Mouse (Mus musculus): ENCODE data around the gene Cerk.
"Not testable (repeated sequence)": the region's sequence is repeated elsewhere in the genome, so short reads cannot be mapped to it uniquely, and the experiment has no call there.

The Cerk gene

DNA sequence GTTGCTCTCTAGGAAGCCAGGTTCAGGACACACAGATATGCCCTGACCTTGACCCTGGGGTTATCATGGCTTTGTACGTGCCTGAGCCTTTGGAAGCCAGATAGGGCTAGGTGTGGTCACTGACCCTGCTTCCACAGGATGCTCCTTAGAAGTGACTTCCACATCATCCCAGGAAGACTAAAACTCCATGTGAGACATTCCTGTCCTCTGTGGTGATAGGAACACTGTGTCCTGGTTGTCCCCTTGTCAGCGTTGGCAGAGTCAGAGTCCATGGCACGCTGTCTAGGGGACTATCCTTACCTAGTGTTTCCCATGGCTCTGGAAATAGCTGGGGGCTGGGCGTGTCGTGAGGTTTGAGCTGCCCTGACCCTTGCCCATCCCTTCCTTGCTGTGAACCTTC is 69.5 kb downstream of the Cerk start:
- in situ Hi-C loops (cut with MboI): no loop called here

GRCm38 (mm10) chr15:86113342-86113710 is 72.6 kb downstream of the Cerk start:
- in situ Hi-C loops (cut with MboI): no loop called here

DNA sequence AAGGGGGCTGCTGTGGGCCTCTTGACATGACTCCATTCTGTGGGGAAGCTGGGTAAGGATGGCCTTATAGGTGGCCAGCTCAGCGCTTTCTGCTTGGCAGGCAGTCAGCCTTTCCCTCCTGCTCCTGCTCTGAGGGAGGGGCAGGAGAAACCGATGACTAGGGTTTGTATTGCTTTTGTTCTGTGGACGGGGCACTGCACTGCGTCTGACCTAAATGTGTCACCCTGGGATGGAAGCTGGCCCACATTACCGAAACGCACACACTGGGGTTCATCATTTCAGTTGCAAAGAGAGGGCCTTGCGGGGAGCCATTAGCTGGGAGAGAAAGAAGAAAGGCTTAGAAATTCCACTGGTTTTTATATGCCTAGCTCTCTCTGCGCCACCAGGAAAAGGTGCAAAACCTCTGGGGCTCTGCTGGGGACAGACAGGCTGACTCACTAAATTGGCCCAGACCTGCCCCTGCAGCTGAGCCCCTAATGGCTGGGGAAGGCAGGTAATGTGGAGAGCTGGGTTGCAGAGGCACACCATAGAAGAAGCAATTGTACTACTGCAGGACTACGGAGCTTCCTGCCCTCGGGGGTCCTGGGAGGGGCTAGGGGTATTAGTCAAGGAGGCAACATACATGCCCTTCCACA is 73.1 kb downstream of the Cerk start:
- in situ Hi-C loops (cut with MboI): no loop called here

DNA sequence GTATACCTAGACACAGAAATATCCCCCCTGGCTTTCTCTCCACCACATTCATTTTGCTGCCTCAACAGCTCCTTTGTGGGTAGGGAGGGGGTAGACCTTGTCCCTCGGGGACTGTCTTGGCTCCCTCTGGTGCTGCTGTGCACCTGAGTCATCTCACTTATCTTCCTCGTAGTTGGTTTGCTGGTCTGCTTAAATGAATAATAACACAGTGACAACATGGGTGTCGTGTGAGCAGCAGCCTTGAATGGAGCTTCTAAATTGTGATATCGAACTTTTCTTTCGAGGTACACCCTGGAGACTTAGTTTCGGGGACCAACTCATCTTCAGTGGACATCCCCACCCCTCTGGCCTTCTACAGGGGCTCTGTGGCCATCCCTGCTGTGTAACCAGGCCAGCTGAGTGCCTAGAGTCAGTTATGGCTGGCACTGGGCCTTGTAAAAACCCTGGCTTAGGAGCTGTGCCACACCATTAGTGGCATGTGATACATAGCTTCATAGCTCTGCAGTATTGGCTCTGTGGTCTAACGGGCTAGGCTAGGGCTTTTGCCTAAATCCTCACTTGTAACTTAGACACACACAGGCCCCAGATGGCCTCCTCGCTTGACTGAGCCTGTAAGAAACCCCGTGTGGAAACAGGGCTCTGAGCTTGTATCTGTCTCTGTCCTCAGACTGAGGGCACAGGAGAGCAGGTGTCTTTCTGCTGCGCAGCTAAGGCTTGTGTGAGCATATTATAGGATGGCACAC is 75.4 kb downstream of the Cerk start:
- in situ Hi-C loops (cut with MboI): no loop called here

- in situ Hi-C loops (cut with MboI): no loop called here
Measured at GRCm38 (mm10) chr15:86109650-86110211, 76.2 kb downstream of the Cerk start.

DNA sequence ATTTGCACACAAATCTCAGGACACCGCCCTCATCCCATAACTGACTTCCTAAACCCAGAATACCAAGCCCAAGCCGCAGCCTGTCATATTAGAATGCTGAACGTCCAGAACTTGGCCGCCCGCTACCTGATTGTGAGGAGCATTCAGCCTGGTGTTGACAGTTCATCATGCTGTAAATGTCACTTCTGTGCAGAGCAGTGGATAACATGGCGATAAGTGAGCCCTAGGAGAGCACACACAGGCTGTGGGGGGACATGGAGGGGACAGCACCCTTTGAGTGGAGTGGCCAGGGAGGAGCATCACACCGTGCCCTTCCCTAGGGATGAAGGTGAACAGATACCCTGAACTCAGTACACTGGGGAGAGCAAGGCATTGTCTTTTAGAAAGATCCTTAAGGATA is 76.7 kb downstream of the Cerk start:
- in situ Hi-C loops (cut with MboI): no loop called here

GRCm38 (mm10) chr15:86107831-86108471 is 78.0 kb downstream of the Cerk start:
- in situ Hi-C loops (cut with MboI): no loop called here

DNA sequence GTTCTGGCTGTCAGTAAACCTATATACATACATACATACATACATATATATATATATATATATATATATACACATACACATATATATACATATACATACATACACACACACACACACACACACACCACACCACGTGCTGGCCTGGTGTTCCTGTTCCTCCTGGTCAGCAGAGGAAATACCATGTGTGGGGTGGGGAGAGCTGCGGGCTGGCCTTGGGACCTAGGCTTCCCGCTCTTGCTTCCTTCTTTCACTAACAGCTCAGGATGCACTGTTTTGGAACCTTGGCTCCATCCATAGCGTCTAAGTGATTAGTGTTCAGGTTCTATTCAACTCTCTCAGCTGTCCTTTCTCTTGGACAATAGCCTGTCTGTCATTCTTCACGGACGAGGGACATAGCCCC is 80.2 kb downstream of the Cerk start:
- in situ Hi-C loops (cut with MboI): no loop called here

GRCm38 (mm10) chr15:86105345-86105697 is 80.6 kb downstream of the Cerk start:
- in situ Hi-C loops (cut with MboI): no loop called here

DNA sequence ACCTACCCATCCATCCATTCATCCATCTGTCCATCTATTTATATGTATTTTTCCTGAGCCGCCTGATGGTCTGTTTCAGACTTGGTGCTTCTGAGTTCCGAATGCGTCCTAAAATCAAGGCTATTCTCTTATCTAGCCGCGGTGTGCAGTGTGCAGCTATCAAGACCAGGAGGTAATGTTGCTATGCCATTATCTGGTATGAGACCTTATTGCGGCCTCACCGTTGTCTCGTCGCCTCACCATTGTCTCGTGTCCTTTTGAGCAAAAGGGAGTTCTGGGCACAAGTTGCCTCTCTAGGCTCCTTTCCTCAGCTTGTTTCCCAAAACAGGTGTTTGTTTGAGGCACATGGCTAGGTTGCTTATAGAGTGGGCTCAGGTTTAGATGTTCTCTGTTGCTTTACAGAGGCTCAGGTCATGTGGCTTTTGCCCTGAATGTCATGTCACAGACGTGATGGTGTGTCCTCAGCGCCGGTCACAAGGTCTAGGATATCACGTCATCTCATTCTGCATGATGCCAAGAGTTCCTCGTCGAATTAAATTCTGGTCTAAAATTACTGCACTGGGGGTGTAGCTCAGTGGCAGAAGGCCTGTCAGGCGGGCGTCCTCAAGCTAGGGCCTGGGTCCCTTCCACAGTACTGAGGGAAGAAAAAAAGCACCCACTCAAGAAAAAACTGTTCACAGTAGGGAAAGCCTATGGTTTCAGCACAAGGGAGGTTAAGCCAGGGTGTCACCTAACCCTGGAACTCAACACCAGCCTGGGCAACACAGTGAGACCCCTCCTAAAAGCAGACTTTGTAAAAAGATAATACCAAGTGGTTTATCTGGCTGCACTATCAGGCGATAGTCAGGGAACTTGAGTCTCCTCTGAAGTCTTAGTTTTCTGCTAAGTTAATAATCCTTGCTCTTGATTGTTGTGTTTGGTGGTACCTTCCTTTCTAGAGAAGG is 81.3 kb downstream of the Cerk start:
- in situ Hi-C loops (cut with MboI): no loop called here

- in situ Hi-C loops (cut with MboI): no loop called here
Measured at GRCm38 (mm10) chr15:86102308-86102707, 83.6 kb downstream of the Cerk start.

DNA sequence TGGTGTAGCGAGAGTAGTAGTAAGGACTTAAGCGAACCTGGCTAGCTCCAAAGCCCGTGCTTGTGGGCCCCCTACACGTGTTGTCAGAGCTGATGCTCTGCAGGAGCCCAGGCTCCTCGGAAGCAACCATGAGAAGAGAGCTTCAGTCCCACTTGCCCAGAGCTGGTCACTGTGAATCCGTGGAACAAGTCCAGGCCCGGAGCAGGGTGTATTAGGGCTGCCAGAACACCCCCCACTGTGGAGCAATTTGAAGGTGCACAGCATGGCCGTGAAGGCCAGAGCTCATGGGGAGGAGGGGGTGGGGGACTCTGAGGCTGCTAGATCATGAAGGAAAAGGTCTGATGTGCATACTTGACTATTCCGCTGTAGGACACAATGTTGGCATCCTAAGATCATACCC is 84.4 kb downstream of the Cerk start:
- in situ Hi-C loops (cut with MboI): no loop called here

- in situ Hi-C loops (cut with MboI): no loop called here
Measured at GRCm38 (mm10) chr15:86097871-86098270, 88.1 kb downstream of the Cerk start.

DNA sequence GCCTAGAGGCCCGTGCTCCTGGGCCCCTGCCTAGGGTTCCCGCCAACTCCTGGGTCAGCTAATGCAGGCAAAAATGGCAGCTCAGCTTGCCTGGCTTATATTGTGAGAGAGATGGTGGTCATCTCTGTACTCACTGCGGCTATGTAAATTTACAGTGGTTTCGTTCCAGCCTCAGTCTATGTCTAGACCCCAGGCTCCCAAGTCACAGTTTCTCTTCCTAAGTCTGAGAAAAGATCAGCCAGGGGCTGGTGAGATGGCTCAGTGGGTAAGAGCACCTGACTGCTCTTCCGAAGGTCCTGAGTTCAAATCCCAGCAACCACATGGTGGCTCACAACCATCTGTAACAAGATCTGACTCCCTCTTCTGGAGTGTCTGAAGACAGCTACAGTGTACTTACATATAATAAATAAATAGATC is 89.3 kb downstream of the Cerk start:
- in situ Hi-C loops (cut with MboI): not testable (repeated sequence)

DNA sequence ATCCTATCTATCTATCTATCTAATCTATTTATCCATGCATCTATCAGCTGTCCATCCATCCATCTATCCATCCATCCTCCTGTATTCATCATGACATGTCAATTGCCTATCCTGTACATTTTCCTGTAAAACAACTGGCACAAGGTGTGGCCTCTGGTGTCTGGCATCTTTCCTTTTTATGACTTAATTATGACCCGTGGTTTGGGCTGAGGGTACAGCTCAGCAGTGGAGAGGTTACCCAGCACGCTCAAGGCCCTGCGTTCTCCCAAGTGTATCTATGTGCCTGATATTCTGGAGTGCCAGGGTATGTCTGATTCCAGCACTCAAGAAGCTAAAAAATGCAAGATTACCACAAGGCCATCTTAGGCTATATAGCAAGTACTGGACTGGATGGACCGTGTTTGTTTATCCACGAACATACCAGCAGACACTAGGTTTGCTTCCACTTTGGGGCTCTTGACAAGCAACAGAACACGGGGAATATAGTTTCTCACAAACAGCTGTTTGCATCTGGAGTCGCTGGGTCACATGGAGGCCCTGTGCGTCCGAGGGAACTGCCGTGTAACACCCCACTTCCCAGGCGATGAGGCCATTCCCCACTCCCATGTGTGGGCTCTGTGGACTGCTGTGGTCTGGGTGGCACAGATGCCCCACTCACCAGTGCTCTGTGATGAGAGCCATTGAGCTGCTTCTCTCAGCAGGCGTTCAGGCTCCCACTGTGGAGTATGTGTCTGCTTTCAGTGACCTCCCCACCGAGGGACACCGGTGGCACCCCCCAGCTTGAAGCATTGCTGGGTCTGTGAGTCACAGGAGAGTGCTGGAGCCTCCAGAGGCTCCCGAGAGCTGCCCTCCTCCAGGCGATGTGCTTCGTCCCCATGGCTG is 90.0 kb downstream of the Cerk start:
- in situ Hi-C loops (cut with MboI): no loop called here

DNA sequence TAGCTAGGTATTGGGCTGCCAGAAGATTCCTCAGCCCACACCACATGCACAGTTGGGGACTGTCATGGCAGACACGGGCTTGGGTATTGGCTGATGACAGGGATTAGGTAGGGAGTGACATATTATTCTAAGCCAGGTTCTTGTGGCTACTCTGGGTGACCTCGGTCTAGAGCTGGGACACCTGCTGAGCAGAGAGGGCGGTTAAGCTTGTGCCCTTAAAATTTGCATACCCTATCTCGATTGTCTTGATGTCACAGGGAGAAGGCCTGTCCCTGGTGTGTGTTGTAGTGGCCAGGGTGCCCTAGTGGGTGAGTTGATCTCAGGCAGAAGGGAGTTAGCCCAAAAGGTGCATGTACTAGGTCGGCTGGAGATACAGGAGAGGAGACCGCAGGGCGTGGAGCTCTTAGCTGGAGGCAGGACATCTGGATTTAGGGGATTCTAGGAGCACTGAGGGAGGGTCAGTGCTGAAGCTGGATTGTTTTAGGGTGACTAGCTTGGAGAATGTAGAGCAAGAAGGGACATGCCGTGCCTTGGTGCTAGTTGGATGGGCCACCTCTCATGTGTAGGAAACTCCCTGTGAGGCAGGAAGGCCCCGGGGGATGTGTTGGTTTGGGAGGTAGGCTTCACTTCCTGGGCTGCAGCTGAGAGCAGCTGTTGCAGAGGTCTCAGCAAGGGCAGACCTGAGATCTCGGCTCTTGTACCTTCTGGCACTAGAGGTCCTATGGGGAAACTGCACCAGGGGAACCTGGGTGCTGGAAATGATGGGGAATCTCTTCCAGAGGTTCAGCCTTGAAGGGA is 91.4 kb downstream of the Cerk start:
- in situ Hi-C loops (cut with MboI): no loop called here

DNA sequence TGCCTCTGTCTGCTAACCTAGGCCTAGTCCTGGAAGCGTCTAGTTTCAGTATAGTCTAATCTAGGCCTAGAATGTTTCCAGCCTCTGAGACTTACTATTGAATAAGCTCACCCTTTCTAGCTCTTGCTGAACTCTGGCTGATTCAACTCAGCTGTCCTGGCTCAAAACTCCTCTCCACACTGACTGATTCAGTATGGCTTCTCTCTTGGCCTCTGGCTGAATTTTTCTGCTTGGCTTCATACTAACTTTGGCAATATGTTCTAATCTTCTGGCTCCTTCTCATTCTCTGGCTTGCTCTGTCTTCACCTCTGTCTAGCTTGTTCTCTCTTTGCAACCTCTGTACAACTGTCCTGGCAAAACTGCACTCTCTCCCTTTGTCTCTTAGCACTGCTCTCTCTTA is 92.7 kb downstream of the Cerk start:
- in situ Hi-C loops (cut with MboI): no loop called here

DNA sequence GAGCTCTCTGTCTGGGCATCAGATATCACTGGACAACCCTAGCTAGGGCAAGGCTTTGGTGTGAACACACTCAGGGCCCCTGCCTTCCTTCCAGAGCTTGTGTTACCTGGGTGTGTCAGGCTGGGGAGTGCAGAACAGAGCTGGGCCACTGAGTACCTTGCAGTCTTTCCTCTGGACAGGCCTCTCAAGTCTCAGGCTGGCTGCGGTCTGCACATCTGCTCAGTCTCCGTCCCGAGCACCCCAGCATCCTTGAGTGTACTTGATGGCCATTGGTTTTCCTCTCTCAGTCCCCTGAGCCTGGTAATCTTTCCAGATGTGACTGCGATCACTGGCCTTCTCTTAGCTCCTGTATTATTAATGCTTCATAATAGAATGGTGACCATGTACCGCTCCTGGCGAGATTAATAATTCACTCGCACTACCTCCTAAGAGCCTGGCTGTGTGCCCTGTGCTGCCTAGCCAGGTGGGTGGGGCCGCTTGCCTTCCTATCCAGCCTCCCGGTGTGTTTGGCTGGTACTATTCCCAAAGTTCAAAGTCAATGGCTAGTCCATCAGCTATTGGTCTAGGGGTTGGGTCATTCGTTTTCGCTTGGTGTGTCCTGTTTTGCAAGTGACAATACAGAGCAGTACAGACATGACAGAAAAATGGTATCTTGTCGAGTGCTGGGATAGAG is 93.8 kb downstream of the Cerk start:
- in situ Hi-C loops (cut with MboI): no loop called here

- in situ Hi-C loops (cut with MboI): no loop called here
Measured at GRCm38 (mm10) chr15:86091201-86091997, 94.5 kb downstream of the Cerk start.

Measured in mature B cell (primary cell).